Mouse (Mus musculus) liver, embryonic 11.5 days (tissue): ENCODE measurements around the gene Herc6. TPM values are rescaled to one million over a fixed set of nuclear protein-coding genes. Genes with fewer than 3 reads are reported as not detected.

Experiments
- ATAC-seq: fragments of 200-750 bp; cut with Nextera tagmentation; replicated peaks from 2 replicates; pipeline ENCODE4 v1.8.0; 2017; ENCODE audit warnings: moderate number of reproducible peaks, mild to moderate bottlenecking, moderate TSS enrichment, moderate library complexity; ENCODE audit not compliant: low FRiP score
- DNase-seq: peaks from one replicate; pipeline ENCODE4 v3.0.0-alpha.2; 2017; ENCODE audit warnings: low spot score
- H3K27ac ChIP-seq: fragments of 300-500 bp; sonication (generic); 2 replicates; pipeline ENCODE4 v1.5.1; 2014; ENCODE audit warnings: mild to moderate bottlenecking, low read depth, low read length, control low read depth
- H3K27me3 ChIP-seq: fragments of 300-500 bp; sonication (generic); replicated peaks from 2 replicates; pipeline ENCODE4 v1.6.1; 2014; ENCODE audit warnings: low read length, mixed read lengths; ENCODE audit not compliant: control insufficient read depth, insufficient read depth
- H3K36me3 ChIP-seq: fragments of 300-500 bp; sonication (generic); 2 replicates; pipeline ENCODE4 v1.6.1; 2014; ENCODE audit warnings: mild to moderate bottlenecking, low read length, moderate library complexity, mixed read lengths; ENCODE audit not compliant: control insufficient read depth, insufficient read depth
- H3K4me1 ChIP-seq: fragments of 300-500 bp; sonication (generic); replicated peaks from 2 replicates; pipeline ENCODE4 v1.6.1; 2014; ENCODE audit warnings: low read length, mixed read lengths; ENCODE audit not compliant: control insufficient read depth, insufficient read depth
- H3K4me2 ChIP-seq: fragments of 300-500 bp; sonication (generic); 2 replicates; pipeline ENCODE4 v1.6.1; 2014; ENCODE audit warnings: mild to moderate bottlenecking, control low read depth, moderate library complexity
- H3K4me3 ChIP-seq: fragments of 300-500 bp; sonication (generic); 2 replicates; pipeline ENCODE4 v1.5.1; 2014; ENCODE audit warnings: low read depth, low read length, control low read depth
- H3K9ac ChIP-seq: fragments of 300-500 bp; sonication (generic); 2 replicates; pipeline ENCODE4 v1.6.1; 2014; ENCODE audit warnings: low read depth, low read length, control low read depth
- H3K9me3 ChIP-seq: fragments of 300-500 bp; sonication (generic); 2 replicates; pipeline ENCODE4 v1.6.1; 2016; ENCODE audit warnings: low read length, inconsistent platforms, mixed read lengths; ENCODE audit not compliant: control insufficient read depth
- WGBS: fragments of 180-500 bp; shearing (Covaris S2); extraction: QIAGEN DNeasy Blood & Tissue Kit; methylation state at CpG from one replicate; pipeline ENCODE4 v1.1.7; 2014; 5-methylcytosine and 5-hydroxymethylcytosine counted together
- polyA plus RNA-seq: library from polyadenylated mRNA; unstranded; fragments of >200 nt; fragmentation: Nextera tagmentation; extraction: Ambion mirVana; gene quantifications from 2 replicates; pipeline ENCODE4 v1.2.1, GENCODE M21; 2014

Gene Herc6
- polyA plus RNA-seq, 1 experiment from 2014 or later: 4.6 TPM

GRCm38 (mm10) chr6:57701686-57702085 is 120.9 kb downstream of the Herc6 start:
- Histone ChIP-seq H3K27ac (no peak overlapping the region), H3K36me3 (no peaks in the 10 kb centered on the region), H3K27me3 (no peaks in the 10 kb centered on the region), H3K4me2 (peak overlapping the region; percentile 64; the same call in 1 of the 2 replicates), H3K9ac (no peak overlapping the region), H3K9me3 (no peaks in the 10 kb centered on the region), H3K4me3 (no peak overlapping the region), H3K4me1 (peaks cover 6% of the 10 kb centered on the region; the same call in 1 of the 2 replicates)
- no peak for DNase-seq
- WGBS: 66% methylated on average over 4 of the region's 4 CpGs
- no peak for ATAC-seq

GRCm38 (mm10) chr6:57702376-57702742 is 121.6 kb downstream of the Herc6 start, which contains the start of gene Lancl2:
TSS of gene Lancl2 (plus strand) at chr6:57702540.
- Histone ChIP-seq H3K4me2 (peak within 1 kb of the TSS; percentile 64), H3K4me1 (peaks cover 6% of the 10 kb centered on the region; the same call in 1 of the 2 replicates), H3K36me3 (no peaks in the 10 kb centered on the region), H3K9ac (peak within 1 kb of the TSS; percentile 81), H3K27me3 (no peaks in the 10 kb centered on the region), H3K27ac (peak within 1 kb of the TSS; percentile 84), H3K4me3 (peak within 1 kb of the TSS; percentile 77), H3K9me3 (no peaks in the 10 kb centered on the region)
- DNase-seq: no peak
- under 1% methylated on average over 10 of the region's 10 CpGs for WGBS
- peak; percentile 33 for ATAC-seq

- DNase-seq (peak; percentile 95), ATAC-seq (peak; percentile 99)
- peak overlapping the region; percentile 84 for H3K27ac ChIP-seq
- peak overlapping the region; percentile 77 for H3K4me3 ChIP-seq
- WGBS: under 1% methylated on average over 59 of the region's 59 CpGs
- H3K9ac ChIP-seq: peak overlapping the region; percentile 81
- H3K4me2 ChIP-seq: peak overlapping the region; percentile 64
- peaks cover 6% of the 10 kb centered on the region; the same call in 1 of the 2 replicates for H3K4me1 ChIP-seq
- no peaks in the 10 kb centered on the region for H3K27me3 ChIP-seq
- no peaks in the 10 kb centered on the region for H3K36me3 ChIP-seq
- H3K9me3 ChIP-seq: no peaks in the 10 kb centered on the region
Observed at GRCm38 (mm10) chr6:57702743-57703499, 122.1 kb downstream of the Herc6 start.

- Histone ChIP-seq H3K4me3 (peak overlapping the region; percentile 77), H3K9me3 (no peaks in the 10 kb centered on the region), H3K27me3 (no peaks in the 10 kb centered on the region), H3K9ac (peak overlapping the region; percentile 81), H3K36me3 (no peaks in the 10 kb centered on the region), H3K4me2 (peak overlapping the region; percentile 64), H3K4me1 (peaks cover 6% of the 10 kb centered on the region; the same call in 1 of the 2 replicates), H3K27ac (peak overlapping the region; percentile 55; the same call in 1 of the 2 replicates)
- ATAC-seq (peak; percentile 16), DNase-seq (no peak)
- WGBS: 33% methylated on average over 2 of the region's 2 CpGs
Observed at GRCm38 (mm10) chr6:57703703-57704102, 122.9 kb downstream of the Herc6 start.

GRCm38 (mm10) chr6:57706721-57707120 is 125.9 kb downstream of the Herc6 start:
- Histone ChIP-seq H3K9me3 (no peaks in the 10 kb centered on the region), H3K4me2 (no peak overlapping the region), H3K4me1 (peaks cover 5% of the 10 kb centered on the region; the same call in 1 of the 2 replicates), H3K36me3 (no peaks in the 10 kb centered on the region), H3K9ac (no peak overlapping the region), H3K4me3 (no peak overlapping the region), H3K27me3 (no peaks in the 10 kb centered on the region), H3K27ac (no peak overlapping the region)
- WGBS: 93% methylated on average over 1 of the region's 1 CpGs
- ATAC-seq: no peak
- no peak for DNase-seq

GRCm38 (mm10) chr6:57711726-57712125 is 130.9 kb downstream of the Herc6 start:
- Histone ChIP-seq H3K4me1 (no peaks in the 10 kb centered on the region), H3K9ac (no peak overlapping the region), H3K27me3 (no peaks in the 10 kb centered on the region), H3K9me3 (no peaks in the 10 kb centered on the region), H3K4me2 (no peak overlapping the region), H3K27ac (no peak overlapping the region), H3K36me3 (no peaks in the 10 kb centered on the region), H3K4me3 (no peak overlapping the region)
- WGBS: 34% methylated on average over 1 of the region's 1 CpGs
- ATAC-seq (no peak; the same call in 1 of the 2 replicates), DNase-seq (no peak)

Other genes starting within 250 kb of the Herc6 start
- not detected in 2 replicates for gene Vmn1r17, start 217.3 kb upstream of the Herc6 start, polyA plus RNA-seq
- gene Vmn1r18, start 185.2 kb upstream of the Herc6 start, polyA plus RNA-seq: not detected in 2 replicates
- gene Vmn1r19, start 177.2 kb upstream of the Herc6 start, polyA plus RNA-seq: not detected in 2 replicates
- gene Vmn1r20, start 152.1 kb upstream of the Herc6 start, polyA plus RNA-seq: not detected in 2 replicates
- 3.5 TPM in 2 replicates for gene Ppm1k, start 45.5 kb upstream of the Herc6 start, polyA plus RNA-seq
- gene Pyurf, start 111.1 kb downstream of the Herc6 start, polyA plus RNA-seq: 13.5 and 14.9 TPM in 2 replicates
- gene Lancl2, start 121.5 kb downstream of the Herc6 start, polyA plus RNA-seq: 21.5 and 25.9 TPM in 2 replicates
- gene Vopp1, start 244.2 kb downstream of the Herc6 start, polyA plus RNA-seq: 23.8 and 24.3 TPM in 2 replicates